Mouse (Mus musculus) ES-E14 (cell line): ENCODE results near the gene Nrl. TPM values are rescaled to one million over a fixed set of nuclear protein-coding genes. Genes with fewer than 3 reads are reported as not detected.

Source experiments
- DNase-seq: peaks from one replicate; pipeline ENCODE4 v3.0.0-alpha.2; 2013; ENCODE audit warnings: low read depth, low spot score
- H3K27ac ChIP-seq: 2 replicates; pipeline ENCODE4 v1.5.1; 2012; ENCODE audit warnings: low read depth, mild to moderate bottlenecking, low read length, moderate library complexity, mixed read lengths; ENCODE audit not compliant: poor library complexity, insufficient read depth, severe bottlenecking
- H3K36me3 ChIP-seq: 2 replicates; pipeline ENCODE4 v1.6.1; 2012; ENCODE audit warnings: mild to moderate bottlenecking, low read length, moderate library complexity, mixed read lengths; ENCODE audit not compliant: control insufficient read depth, poor library complexity, insufficient read depth, severe bottlenecking
- H3K4me1 ChIP-seq, 2 experiments: fragments of 150-350 bp in 1 of 2; sonication (generic) in 1 of 2; 2 replicates each; pipeline ENCODE4 v1.6.1; 2012; ENCODE audit warnings: low read length in 2 of 2, mild to moderate bottlenecking in 1 of 2, mixed read lengths in 1 of 2; ENCODE audit not compliant: control insufficient read depth in 2 of 2, insufficient read depth in 2 of 2, poor library complexity in 1 of 2
- H3K4me3 ChIP-seq, 2 experiments: fragments of 150-350 bp in 1 of 2; sonication (generic) in 1 of 2; 2 replicates each; pipeline ENCODE4 v1.5.1; 2012; ENCODE audit warnings: low read length in 2 of 2, low read depth in 1 of 2, mild to moderate bottlenecking in 1 of 2, mixed read lengths in 1 of 2; ENCODE audit not compliant: insufficient read depth in 1 of 2, poor library complexity in 1 of 2, severe bottlenecking in 1 of 2
- H3K9ac ChIP-seq: 2 replicates; pipeline ENCODE4 v1.6.1; 2012; ENCODE audit warnings: low read depth, mild to moderate bottlenecking, low read length, mixed read lengths; ENCODE audit not compliant: poor library complexity, insufficient read depth, severe bottlenecking
- H3K9me3 ChIP-seq: fragments of 150-350 bp; sonication (generic); 2 replicates; pipeline ENCODE4 v1.6.1; 2012; ENCODE audit warnings: low read depth, mild to moderate bottlenecking, low read length; ENCODE audit not compliant: control insufficient read depth, insufficient read depth
- CHD2 ChIP-seq: IDR thresholded peaks from 2 replicates; pipeline ENCODE4 v1.6.1; 2014; ENCODE audit warnings: mild to moderate bottlenecking, low read depth, low read length, inconsistent platforms
- HCFC1 ChIP-seq: IDR thresholded peaks from 2 replicates; pipeline ENCODE4 v1.6.1; 2012; ENCODE audit warnings: low read length, inconsistent platforms, borderline replicate concordance; ENCODE audit not compliant: insufficient read depth
- MAFK ChIP-seq: IDR thresholded peaks from 2 replicates; pipeline ENCODE4 v1.6.1; 2014; ENCODE audit warnings: mild to moderate bottlenecking, low read depth, low read length, inconsistent platforms; ENCODE audit not compliant: insufficient read depth
- ZC3H11A ChIP-seq: IDR thresholded peaks from 2 replicates; pipeline ENCODE4 v1.6.1; 2012; ENCODE audit warnings: low read depth, mild to moderate bottlenecking, inconsistent platforms, low read length, borderline replicate concordance
- ZNF384 ChIP-seq: IDR thresholded peaks from 2 replicates; pipeline ENCODE4 v1.6.1; 2012; ENCODE audit warnings: low read depth, low read length, inconsistent platforms
- in situ Hi-C, 2 experiments: fragments of 600-800 bp; cut with MboI; formaldehyde crosslinking; loops; one replicate each; pipeline ENCODE4 v1.15.1; 2025; ENCODE audit warnings: low sequenced_read_pairs in 2 of 2, inconsistent platforms in 1 of 2; ENCODE audit not compliant: unreplicated experiment in 2 of 2
- total RNA-seq: library from RNA; depleted of rRNA; stranded (reverse); fragments of 300-350 nt; gene quantifications from 2 replicates; pipeline ENCODE4 v1.2.3, GENCODE M21; 2012

Gene Nrl
- total RNA-seq, 1 experiment: not detected

DNA sequence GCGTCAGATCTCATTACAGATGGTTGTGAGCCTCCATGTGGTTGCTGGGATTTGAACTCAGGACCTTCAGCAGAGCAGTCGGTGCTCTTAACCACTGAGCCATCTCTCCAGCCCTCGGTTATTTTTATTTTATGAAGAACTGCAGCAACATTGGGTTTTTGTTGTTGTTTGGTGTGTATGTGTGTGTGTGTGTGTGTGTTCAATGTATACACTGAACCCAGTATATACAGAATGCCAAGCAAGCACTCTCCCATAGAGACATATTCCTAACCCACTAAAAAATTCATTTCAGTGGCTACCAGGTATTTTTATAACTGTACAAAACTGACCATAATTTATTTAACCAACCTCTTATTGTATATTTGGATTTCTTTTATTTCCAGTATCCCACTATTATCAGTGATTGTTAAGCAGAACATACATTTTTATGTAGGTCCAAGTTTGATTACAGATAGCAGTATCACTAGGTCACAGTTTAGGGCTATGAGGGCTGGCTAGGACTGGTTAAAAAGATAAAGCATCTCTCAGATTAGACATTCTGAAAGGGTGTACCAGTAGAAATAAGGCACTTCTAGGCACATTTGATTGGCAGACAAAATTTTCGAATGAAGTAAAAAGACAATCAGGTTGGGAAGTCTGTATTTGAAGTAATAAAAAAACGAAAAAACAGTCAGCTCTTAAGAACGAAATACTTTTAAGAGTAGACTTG lies 34.1 kb upstream of the Nrl start:
- Histone ChIP-seq H3K36me3 (peaks cover 6% of the 10 kb centered on the region; the same call in 1 of the 2 replicates), H3K4me1 (peaks cover 0 to 10% of the 10 kb centered on the region in 2 experiments; a peak in 2 of 4 replicates), H3K9me3 (no peaks in the 10 kb centered on the region), H3K27ac (no peak overlapping the region; the same call in 1 of the 2 replicates), H3K9ac (no peak overlapping the region; the same call in 1 of the 2 replicates), H3K4me3 (peak overlapping the region; percentile 30 to 81; a peak in 3 of 4 replicates)
- TF ChIP-seq CHD2 (no peak), MAFK (no peak), HCFC1 (no peak), ZNF384 (no peak), ZC3H11A (no peak)
- in situ Hi-C loops: no loop called here
- DNase-seq: no peak

DNA sequence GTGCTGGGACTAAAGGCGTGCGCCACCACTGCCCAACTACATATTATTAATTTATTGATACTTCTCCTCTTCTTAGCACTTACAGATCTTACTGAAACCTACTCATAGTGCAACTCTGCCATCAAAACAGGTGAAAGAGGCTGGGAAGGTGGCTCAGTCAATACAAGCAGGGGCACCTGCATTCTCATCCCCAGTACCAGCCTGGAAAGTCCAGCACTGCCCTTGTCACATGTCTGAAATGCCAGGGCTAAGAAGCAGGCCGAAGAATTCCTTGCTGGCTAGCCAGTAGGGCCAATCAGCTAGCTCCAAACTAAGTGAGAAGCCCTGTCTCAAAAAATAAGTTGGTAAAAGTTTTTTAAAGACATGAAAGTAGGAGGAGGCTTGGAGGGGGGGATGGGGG lies 32.8 kb upstream of the Nrl start:
- DNase-seq: no peak
- no peak overlapping the region for H3K9ac ChIP-seq
- in situ Hi-C loops: no loop called here
- H3K27ac ChIP-seq: no peak overlapping the region
- H3K4me3 ChIP-seq: no peak overlapping the region
- H3K9me3 ChIP-seq: no peaks in the 10 kb centered on the region
- TF ChIP-seq ZC3H11A (no peak), HCFC1 (no peak), ZNF384 (no peak), CHD2 (no peak), MAFK (no peak)
- H3K36me3 ChIP-seq: peaks cover 2% of the 10 kb centered on the region; the same call in 1 of the 2 replicates
- H3K4me1 ChIP-seq: peaks cover 0 to 12% of the 10 kb centered on the region in 2 experiments; a peak in 2 of 4 replicates

DNA sequence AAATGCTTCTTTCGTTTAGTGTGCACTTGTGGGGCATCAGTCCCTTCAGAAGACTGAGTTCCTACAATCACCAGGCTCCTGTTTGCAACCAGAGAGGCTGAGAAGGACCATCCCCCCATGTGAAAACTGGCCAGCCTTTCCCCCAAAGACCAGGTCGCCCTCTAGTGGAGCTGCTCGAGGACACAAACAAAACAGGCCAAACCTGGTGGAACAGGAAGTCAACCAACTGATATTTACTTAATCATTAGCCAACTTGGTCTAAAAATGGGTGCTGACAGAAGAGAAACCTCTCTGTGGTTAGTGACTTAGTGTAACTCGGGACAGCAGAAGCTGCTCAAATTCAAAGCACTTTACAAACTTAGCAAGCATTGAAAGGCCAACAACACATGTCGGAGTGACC lies 32.2 kb upstream of the Nrl start:
- in situ Hi-C loops: no loop called here
- no peak overlapping the region for H3K9ac ChIP-seq
- H3K27ac ChIP-seq: no peak overlapping the region
- TF ChIP-seq HCFC1 (no peak), ZNF384 (no peak), MAFK (no peak), ZC3H11A (peak; percentile 27; the same call in 1 of the 2 replicates)
- H3K36me3 ChIP-seq: peaks cover 2% of the 10 kb centered on the region; the same call in 1 of the 2 replicates
- H3K9me3 ChIP-seq: no peaks in the 10 kb centered on the region
- H3K4me3 ChIP-seq: no peak overlapping the region
- no peak for DNase-seq
- H3K4me1 ChIP-seq: peaks cover 0 to 13% of the 10 kb centered on the region in 2 experiments; a peak in 2 of 4 replicates

GRCm38 (mm10) chr14:55555788-55556187 lies 31.0 kb upstream of the Nrl start:
- no peaks in the 10 kb centered on the region for H3K36me3 ChIP-seq
- DNase-seq: no peak
- H3K4me1 ChIP-seq: peaks cover 4 to 11% of the 10 kb centered on the region in 2 experiments; a peak in 3 of 4 replicates
- H3K9ac ChIP-seq: no peak overlapping the region
- in situ Hi-C loops: no loop called here
- no peaks in the 10 kb centered on the region for H3K9me3 ChIP-seq
- TF ChIP-seq ZC3H11A (no peak), MAFK (no peak), HCFC1 (no peak), CHD2 (no peak), ZNF384 (no peak)
- no peak overlapping the region for H3K27ac ChIP-seq
- no peak overlapping the region for H3K4me3 ChIP-seq

DNA sequence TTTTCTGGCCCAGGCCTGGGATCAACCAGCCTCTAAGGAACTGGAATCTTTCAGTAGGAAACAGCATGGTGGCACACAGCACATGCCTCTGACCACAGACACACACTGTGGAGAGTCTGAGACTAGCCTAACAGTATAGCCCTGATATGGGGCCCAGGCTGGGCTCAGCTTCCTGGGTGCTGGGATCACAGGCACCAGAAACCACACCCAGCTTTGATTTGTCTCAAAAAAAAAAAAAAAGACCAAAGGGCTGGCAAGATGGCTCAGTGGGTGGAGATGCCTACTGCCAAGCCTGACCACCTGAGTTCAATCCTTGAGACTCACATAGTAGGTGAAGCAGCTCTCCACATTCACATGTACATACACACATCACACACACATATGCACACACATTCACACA lies 29.9 kb upstream of the Nrl start:
- H3K4me1 ChIP-seq: peaks cover 8 to 11% of the 10 kb centered on the region in 2 experiments
- no peaks in the 10 kb centered on the region for H3K36me3 ChIP-seq
- no peak for DNase-seq
- no peak overlapping the region for H3K9ac ChIP-seq
- in situ Hi-C loops: no loop called here
- no peak overlapping the region for H3K4me3 ChIP-seq
- H3K27ac ChIP-seq: no peak overlapping the region
- TF ChIP-seq ZNF384: 0 out of 2 replicates have a peak, but pooled peaks have one; percentile 22
- TF ChIP-seq MAFK: no peak
- TF ChIP-seq ZC3H11A: no peak
- no peak for TF ChIP-seq CHD2
- H3K9me3 ChIP-seq: no peaks in the 10 kb centered on the region
